Mouse (Mus musculus): ENCODE results near the gene Olfr1293-ps. TPM values are rescaled to one million over a fixed set of nuclear protein-coding genes. Genes with fewer than 3 reads are reported as not detected.

Olfr1293-ps gene
- not detected in 2 replicates for total RNA-seq (2012; rRNA removed)
- not detected in 2 replicates for total RNA-seq (2014; rRNA removed)
- polyA plus RNA-seq (2012; ENCODE audit: insufficient read length, low read depth), result 0.10 TPM in 1 of 2 replicates, not detected in the other

GRCm38 (mm10) chr2:111524903-111525302 lies at the start of gene Olfr1293-ps:
Olfr1293-ps (plus strand) TSS chr2:111525203.
- H3K27ac ChIP-seq (ENCODE audit: insufficient read depth, low read depth), result no peak within 1 kb of the TSS
- H3K79me2 ChIP-seq (replicated peaks; ENCODE audit: control insufficient read depth, extremely low read depth, insufficient read depth, poor library complexity, severe bottlenecking), result no peaks in the 10 kb centered on the region
- in situ Hi-C loops (cut with MboI; ENCODE audit: low pct_ligation_motif_present, low pct_unique_long_range_greater_than_20kb, low sequenced_read_pairs), result no loop called here
- H3K9me3 ChIP-seq (replicated peaks; ENCODE audit: low read length), result peaks cover 10% of the 10 kb centered on the region
- TF ChIP-seq E2F4 (IDR thresholded peaks at IDR 0.05; ENCODE audit: insufficient replicate concordance, low read depth, low read length), result no peak
- TF ChIP-seq USF1 (IDR thresholded peaks at IDR 0.05; ENCODE audit: low read depth, low read length), result no peak
- no peak for TF ChIP-seq MYC (IDR thresholded peaks at IDR 0.05; ENCODE audit: low read depth, low read length)
- TF ChIP-seq BHLHE40 (IDR thresholded peaks at IDR 0.05; ENCODE audit: low read depth, low read length), result no peak
- TF ChIP-seq GABPA (IDR thresholded peaks at IDR 0.05; ENCODE audit: insufficient replicate concordance, low read depth, low read length), result no peak
- TF ChIP-seq HCFC1 (IDR thresholded peaks at IDR 0.05; ENCODE audit: low read depth, low read length), result no peak
- TF ChIP-seq IRF4 (IDR thresholded peaks at IDR 0.05; ENCODE audit: low read depth, low read length), result no peak
- H3K9ac ChIP-seq (ENCODE audit: insufficient read depth, low read depth), result no peak within 1 kb of the TSS
- H3K4me3 ChIP-seq (replicated peaks in 1 of 3; ENCODE audit: low read depth in 2 of 3, low read length in 2 of 3, poor library complexity in 1 of 3), result no peak within 1 kb of the TSS
- DNase-seq (ENCODE audit: extremely low read depth), result no peak
- H3K36me3 ChIP-seq (replicated peaks in 1 of 2; ENCODE audit: control insufficient read depth in 1 of 2, insufficient read depth in 1 of 2, low read length in 1 of 2), result no peaks in the 10 kb centered on the region
- dilution Hi-C loops (cut with MboI; ENCODE audit: extremely low pct_ligation_motif_present, extremely low pct_unique_long_range_greater_than_20kb, low sequenced_read_pairs), result no loop called here
- no peaks in the 10 kb centered on the region for H3K27me3 ChIP-seq (replicated peaks)
- no peaks in the 10 kb centered on the region for H3K4me1 ChIP-seq (ENCODE audit: control insufficient read depth in 1 of 2, insufficient read depth in 2 of 2)
- H3K4me2 ChIP-seq (ENCODE audit: insufficient read depth, low read depth, poor library complexity, severe bottlenecking), result no peak within 1 kb of the TSS

GRCm38 (mm10) chr2:111480519-111480918 lies 44.5 kb upstream of the Olfr1293-ps start, which contains the start of gene Olfr1289:
Olfr1289 (plus strand) TSS chr2:111480819.
- Histone ChIP-seq H3K27me3 (replicated peaks) (no peaks in the 10 kb centered on the region), H3K4me1 (ENCODE audit: control insufficient read depth in 1 of 2, insufficient read depth in 2 of 2) (no peaks in the 10 kb centered on the region), H3K9ac (ENCODE audit: insufficient read depth, low read depth) (no peak within 1 kb of the TSS), H3K27ac (ENCODE audit: insufficient read depth, low read depth) (no peak within 1 kb of the TSS), H3K4me3 (replicated peaks in 1 of 3; ENCODE audit: low read depth in 2 of 3, low read length in 2 of 3, poor library complexity in 1 of 3) (no peak within 1 kb of the TSS), H3K9me3 (replicated peaks; ENCODE audit: low read length) (peaks cover 16% of the 10 kb centered on the region), H3K4me2 (ENCODE audit: insufficient read depth, low read depth, poor library complexity, severe bottlenecking) (no peak within 1 kb of the TSS), H3K79me2 (replicated peaks; ENCODE audit: control insufficient read depth, extremely low read depth, insufficient read depth, poor library complexity, severe bottlenecking) (no peaks in the 10 kb centered on the region), H3K36me3 (replicated peaks in 1 of 2; ENCODE audit: control insufficient read depth in 1 of 2, insufficient read depth in 1 of 2, low read length in 1 of 2) (no peaks in the 10 kb centered on the region)
- dilution Hi-C loops (cut with MboI; ENCODE audit: extremely low pct_ligation_motif_present, extremely low pct_unique_long_range_greater_than_20kb, low sequenced_read_pairs) (no loop called here), in situ Hi-C loops (cut with MboI; ENCODE audit: low pct_ligation_motif_present, low pct_unique_long_range_greater_than_20kb, low sequenced_read_pairs) (no loop called here)
- no peak for TF ChIP-seq RAD21 (IDR thresholded peaks at IDR 0.05; ENCODE audit: low read depth, low read length)
- TF ChIP-seq EP300 (IDR thresholded peaks at IDR 0.05; ENCODE audit: low read length), result no peak
- no peak for TF ChIP-seq USF2 (conservative IDR thresholded peaks at IDR 0.05; ENCODE audit: low read depth, low read length)
- TF ChIP-seq ZMIZ1 (IDR thresholded peaks at IDR 0.05; ENCODE audit: low read depth, low read length), result no peak
- no peak for TF ChIP-seq ZC3H11A (IDR thresholded peaks at IDR 0.05; ENCODE audit: low read depth, low read length)
- TF ChIP-seq IRF4 (IDR thresholded peaks at IDR 0.05; ENCODE audit: low read depth, low read length), result no peak
- no peak for DNase-seq (ENCODE audit: extremely low read depth)

- Histone ChIP-seq H3K4me3 (replicated peaks in 1 of 3; ENCODE audit: low read depth in 2 of 3, low read length in 2 of 3, poor library complexity in 1 of 3) (no peak within 1 kb of the TSS), H3K4me2 (ENCODE audit: insufficient read depth, low read depth, poor library complexity, severe bottlenecking) (no peak within 1 kb of the TSS), H3K79me2 (replicated peaks; ENCODE audit: control insufficient read depth, extremely low read depth, insufficient read depth, poor library complexity, severe bottlenecking) (no peaks in the 10 kb centered on the region), H3K9ac (ENCODE audit: insufficient read depth, low read depth) (no peak within 1 kb of the TSS), H3K36me3 (replicated peaks in 1 of 2; ENCODE audit: control insufficient read depth in 1 of 2, insufficient read depth in 1 of 2, low read length in 1 of 2) (no peaks in the 10 kb centered on the region), H3K27me3 (replicated peaks) (no peaks in the 10 kb centered on the region), H3K9me3 (replicated peaks; ENCODE audit: low read length) (peaks cover 9% of the 10 kb centered on the region), H3K4me1 (ENCODE audit: control insufficient read depth in 1 of 2, insufficient read depth in 2 of 2) (no peaks in the 10 kb centered on the region), H3K27ac (ENCODE audit: insufficient read depth, low read depth) (no peak within 1 kb of the TSS)
- dilution Hi-C loops (cut with MboI; ENCODE audit: extremely low pct_ligation_motif_present, extremely low pct_unique_long_range_greater_than_20kb, low sequenced_read_pairs) (no loop called here), in situ Hi-C loops (cut with MboI; ENCODE audit: low pct_ligation_motif_present, low pct_unique_long_range_greater_than_20kb, low sequenced_read_pairs) (no loop called here)
- no peak for TF ChIP-seq GABPA (IDR thresholded peaks at IDR 0.05; ENCODE audit: insufficient replicate concordance, low read depth, low read length)
- no peak for TF ChIP-seq IRF4 (IDR thresholded peaks at IDR 0.05; ENCODE audit: low read depth, low read length)
- no peak for TF ChIP-seq TBP (conservative IDR thresholded peaks at IDR 0.05; ENCODE audit: low read depth, low read length)
- no peak for TF ChIP-seq SIN3A (IDR thresholded peaks at IDR 0.05; ENCODE audit: low read length)
- TF ChIP-seq SMC3 (IDR thresholded peaks at IDR 0.05; ENCODE audit: low read depth, low read length), result no peak
- no peak for TF ChIP-seq JUN (IDR thresholded peaks at IDR 0.05; ENCODE audit: insufficient read depth, low read depth, low read length)
- TF ChIP-seq USF2 (conservative IDR thresholded peaks at IDR 0.05; ENCODE audit: low read depth, low read length), result no peak
- TF ChIP-seq JUND (conservative IDR thresholded peaks at IDR 0.05; ENCODE audit: low read depth, low read length), result no peak
- no peak for TF ChIP-seq EP300 (IDR thresholded peaks at IDR 0.05; ENCODE audit: low read length)
- DNase-seq (ENCODE audit: extremely low read depth), result no peak
These were observed 31.3 kb upstream of the Olfr1293-ps start, which contains the start of gene Olfr1290 for GRCm38 (mm10) chr2:111493729-111494128. Olfr1290 (minus strand) TSS chr2:111493829.
